Mouse (Mus musculus) natural killer cell, adult 2 months (primary cell): Measurements from ENCODE around the gene Glb1l2.

Experiments used
- DNase-seq, 2 experiments: peaks; one replicate each; pipeline ENCODE4 v3.0.0; 2022; ENCODE audit warnings: low spot score in 2 of 2

Gene Glb1l2

GRCm38 (mm10) chr9:26733206-26733891 is 72.9 kb downstream of the Glb1l2 start, which contains the start of gene B3gat1:
Gene B3gat1 (plus strand): TSS chr9:26733728.
- no peak for DNase-seq

GRCm38 (mm10) chr9:26728556-26728955 is 77.7 kb downstream of the Glb1l2 start:
- DNase-seq, result no peak

GRCm38 (mm10) chr9:26727445-26727844 is 78.8 kb downstream of the Glb1l2 start:
- DNase-seq, result no peak

- DNase-seq, result no peak
Measured at GRCm38 (mm10) chr9:26725709-26726108, 80.6 kb downstream of the Glb1l2 start.

- no peak for DNase-seq
Measured at GRCm38 (mm10) chr9:26721771-26722170, 84.5 kb downstream of the Glb1l2 start.

GRCm38 (mm10) chr9:26718388-26718787 is 87.9 kb downstream of the Glb1l2 start:
- DNase-seq, result no peak
